ENCODE assay signal across 25 mouse cellular contexts in the genomic region with DNA sequence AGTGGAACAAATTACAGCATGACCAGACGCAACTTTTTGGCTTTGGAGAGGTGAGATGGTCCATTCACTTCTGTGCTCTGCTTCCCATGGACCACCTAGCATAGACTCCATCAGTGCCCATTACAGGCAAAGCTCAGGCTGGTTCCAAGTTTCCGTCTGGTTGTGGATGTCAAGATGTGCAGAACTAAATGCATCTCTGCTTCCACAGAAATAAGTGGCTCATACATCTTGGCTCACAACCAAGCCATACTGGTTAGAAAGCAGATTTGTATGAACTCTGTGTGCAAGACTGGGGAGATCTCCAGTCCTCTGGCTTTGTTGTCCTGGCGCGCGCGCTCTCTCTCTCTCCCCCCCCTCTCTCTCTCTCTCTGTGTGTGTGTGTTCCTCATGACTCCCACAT.
DNase-seq lines count a peak whose midpoint lies in the region; ATAC-seq and TF ChIP-seq lines count a peak whose summit lies in the region.
"Had no signal": no experiment of that assay in that cellular context is flagged by ENCODE, and none has a peak within 500 bp of the region (broad histone marks: within the 10 kb centered on the region; RNA-seq: fewer than 3 reads in every experiment).

No protein-coding gene starts in this region.

- H3K4me2 ChIP-seq in embryonic facial prominence, embryonic 14.5 days (ENCODE audit: low read depth, low read length) = no peak overlapping the region
- no peak overlapping the region for H3K4me2 ChIP-seq in hindbrain, postnatal 0 days (ENCODE audit: low read depth, low read length)
- H3K4me2 ChIP-seq in hindbrain, embryonic 16.5 days (ENCODE audit: low read length) = no peak overlapping the region
- H3K4me2 ChIP-seq in midbrain, embryonic 11.5 days = no peak overlapping the region
- H3K4me2 ChIP-seq in midbrain, embryonic 13.5 days (replicated peaks) = no peak overlapping the region
- H3K4me2 ChIP-seq: embryonic facial prominence, embryonic 13.5 days; heart, embryonic 12.5 days; heart, embryonic 15.5 days; hindbrain, embryonic 13.5 days had no signal

- no peak for TF ChIP-seq POLR2A in brain, embryonic 14.5 days (IDR thresholded peaks at IDR 0.05; ENCODE audit: borderline replicate concordance, extremely low read depth, insufficient read depth, insufficient read length, poor library complexity, severe bottlenecking)

- no peaks in the 10 kb centered on the region for H3K36me3 ChIP-seq in embryonic facial prominence, embryonic 14.5 days (ENCODE audit: control insufficient read depth, insufficient read depth, low read length)
- no peaks in the 10 kb centered on the region for H3K36me3 ChIP-seq in embryonic facial prominence, embryonic 10.5 days (replicated peaks)
- H3K36me3 ChIP-seq in hindbrain, postnatal 0 days (ENCODE audit: insufficient read depth, low read length) = no peaks in the 10 kb centered on the region
- H3K36me3 ChIP-seq in hindbrain, embryonic 16.5 days (ENCODE audit: control insufficient read depth, insufficient read depth, low read length) = no peaks in the 10 kb centered on the region
- no peaks in the 10 kb centered on the region for H3K36me3 ChIP-seq in midbrain, embryonic 11.5 days (ENCODE audit: control insufficient read depth, insufficient read depth, low read length)
- no peaks in the 10 kb centered on the region for H3K36me3 ChIP-seq in midbrain, embryonic 13.5 days
- H3K36me3 ChIP-seq: embryonic facial prominence, embryonic 13.5 days; forebrain, embryonic 10.5 days; heart, embryonic 12.5 days; heart, embryonic 15.5 days; hindbrain, embryonic 10.5 days; hindbrain, embryonic 13.5 days had no signal

- no peaks in the 10 kb centered on the region for H3K9me3 ChIP-seq in embryonic facial prominence, embryonic 14.5 days (ENCODE audit: control insufficient read depth, low read length)
- no peaks in the 10 kb centered on the region for H3K9me3 ChIP-seq in embryonic facial prominence, embryonic 10.5 days
- H3K9me3 ChIP-seq in hindbrain, postnatal 0 days (ENCODE audit: low read length) = no peaks in the 10 kb centered on the region
- H3K9me3 ChIP-seq in hindbrain, embryonic 16.5 days (ENCODE audit: control insufficient read depth, low read length) = no peaks in the 10 kb centered on the region
- H3K9me3 ChIP-seq in midbrain, embryonic 11.5 days (ENCODE audit: control insufficient read depth, low read length) = no peaks in the 10 kb centered on the region
- H3K9me3 ChIP-seq in midbrain, embryonic 13.5 days = no peaks in the 10 kb centered on the region
- H3K9me3 ChIP-seq: embryonic facial prominence, embryonic 13.5 days; forebrain, embryonic 10.5 days; heart, embryonic 12.5 days; heart, embryonic 15.5 days; hindbrain, embryonic 10.5 days; hindbrain, embryonic 13.5 days had no signal

- H3K27ac ChIP-seq in embryonic facial prominence, embryonic 14.5 days (replicated peaks; ENCODE audit: low read depth, low read length) = no peak overlapping the region
- no peak overlapping the region for H3K27ac ChIP-seq in embryonic facial prominence, embryonic 10.5 days (replicated peaks)
- no peak overlapping the region for H3K27ac ChIP-seq in hindbrain, postnatal 0 days
- no peak overlapping the region for H3K27ac ChIP-seq in hindbrain, embryonic 16.5 days (ENCODE audit: low read depth, low read length)
- no peak overlapping the region for H3K27ac ChIP-seq in midbrain, embryonic 11.5 days (ENCODE audit: low read depth, low read length)
- H3K27ac ChIP-seq in midbrain, embryonic 13.5 days = no peak overlapping the region
- H3K27ac ChIP-seq: embryonic facial prominence, embryonic 13.5 days; forebrain, embryonic 10.5 days; gastrocnemius, adult 2 months; heart, embryonic 15.5 days; hindbrain, embryonic 10.5 days; hindbrain, embryonic 13.5 days had no signal

- ATAC-seq in embryonic facial prominence, embryonic 14.5 days (ENCODE audit: low read depth) = no peak
- ATAC-seq in hindbrain, postnatal 0 days = no peak
- ATAC-seq in hindbrain, embryonic 16.5 days = no peak
- ATAC-seq in midbrain, embryonic 11.5 days (ENCODE audit: low FRiP score) = no peak
- no peak for ATAC-seq in midbrain, embryonic 13.5 days
- ATAC-seq: CD4-positive, CD25-positive, alpha-beta regulatory T cell, adult 4 months; forebrain, embryonic 14.5 days; intestine, postnatal 0 days had no signal

- peak; percentile 65 for DNase-seq in embryonic facial prominence, embryonic 14.5 days (ENCODE audit: low spot score)
- DNase-seq in embryonic facial prominence, embryonic 10.5 days (ENCODE audit: low spot score) = no peak
- peak; percentile 71 for DNase-seq in hindbrain, postnatal 0 days (ENCODE audit: low spot score)
- DNase-seq in midbrain, embryonic 11.5 days (ENCODE audit: low spot score, missing footprints) = peak; percentile 47
- peak; percentile 35 for DNase-seq in brain, embryonic 14.5 days (ENCODE audit: low read depth)
- DNase-seq in kidney, postnatal 4 days = no peak
- DNase-seq: adrenal gland, adult 2 months; adrenal gland, postnatal 14 days; cerebellum, adult 2 months; cerebellum, postnatal 25 days; gastrocnemius, adult 2 months; gastrocnemius, postnatal 14 days; heart, postnatal 10 days; heart, postnatal 36 days had no signal

- no peaks in the 10 kb centered on the region for H3K27me3 ChIP-seq in embryonic facial prominence, embryonic 14.5 days (replicated peaks; ENCODE audit: control insufficient read depth, insufficient read depth, low read length)
- H3K27me3 ChIP-seq in embryonic facial prominence, embryonic 10.5 days (replicated peaks; ENCODE audit: low read depth, poor library complexity, severe bottlenecking) = no peaks in the 10 kb centered on the region
- no peaks in the 10 kb centered on the region for H3K27me3 ChIP-seq in hindbrain, postnatal 0 days (ENCODE audit: insufficient read depth, low read length)
- H3K27me3 ChIP-seq in hindbrain, embryonic 16.5 days (replicated peaks; ENCODE audit: control insufficient read depth, insufficient read depth, low read length) = no peaks in the 10 kb centered on the region
- no peaks in the 10 kb centered on the region for H3K27me3 ChIP-seq in midbrain, embryonic 11.5 days (ENCODE audit: control insufficient read depth, insufficient read depth, low read length)
- H3K27me3 ChIP-seq in midbrain, embryonic 13.5 days = no peaks in the 10 kb centered on the region
- H3K27me3 ChIP-seq: embryonic facial prominence, embryonic 13.5 days; heart, embryonic 12.5 days; heart, embryonic 15.5 days; hindbrain, embryonic 13.5 days had no signal

- H3K4me3 ChIP-seq in embryonic facial prominence, embryonic 14.5 days (ENCODE audit: low read depth, low read length) = no peak overlapping the region
- no peak overlapping the region for H3K4me3 ChIP-seq in embryonic facial prominence, embryonic 10.5 days
- no peak overlapping the region for H3K4me3 ChIP-seq in hindbrain, postnatal 0 days (ENCODE audit: low read length)
- no peak overlapping the region for H3K4me3 ChIP-seq in hindbrain, embryonic 16.5 days (ENCODE audit: low read length)
- H3K4me3 ChIP-seq in midbrain, embryonic 11.5 days (ENCODE audit: low read depth, low read length) = no peak overlapping the region
- H3K4me3 ChIP-seq in midbrain, embryonic 13.5 days (replicated peaks) = no peak overlapping the region
- H3K4me3 ChIP-seq: embryonic facial prominence, embryonic 13.5 days; forebrain, embryonic 10.5 days; gastrocnemius, adult 2 months; heart, embryonic 12.5 days; heart, embryonic 15.5 days; hindbrain, embryonic 10.5 days; hindbrain, embryonic 13.5 days had no signal

- 88% methylated on average over 6 of the region's 6 CpGs for WGBS in embryonic facial prominence, embryonic 14.5 days
- 95% methylated on average over 6 of the region's 6 CpGs for WGBS in embryonic facial prominence, embryonic 10.5 days
- WGBS in hindbrain, postnatal 0 days = 70% methylated on average over 6 of the region's 6 CpGs
- WGBS in hindbrain, embryonic 16.5 days = 82% methylated on average over 6 of the region's 6 CpGs
- WGBS in midbrain, embryonic 11.5 days = 95% methylated on average over 6 of the region's 6 CpGs
- 94% methylated on average over 6 of the region's 6 CpGs for WGBS in midbrain, embryonic 13.5 days

- no peaks in the 10 kb centered on the region for H3K4me1 ChIP-seq in embryonic facial prominence, embryonic 14.5 days (ENCODE audit: control insufficient read depth, insufficient read depth, low read length)
- H3K4me1 ChIP-seq in embryonic facial prominence, embryonic 10.5 days = no peaks in the 10 kb centered on the region
- peaks cover 8% of the 10 kb centered on the region; the same call in 1 of the 2 replicates for H3K4me1 ChIP-seq in hindbrain, postnatal 0 days (ENCODE audit: insufficient read depth, low read length)
- H3K4me1 ChIP-seq in hindbrain, embryonic 16.5 days (ENCODE audit: control insufficient read depth, insufficient read depth, low read depth, low read length) = no peaks in the 10 kb centered on the region; the same call in 1 of the 2 replicates
- no peaks in the 10 kb centered on the region for H3K4me1 ChIP-seq in midbrain, embryonic 11.5 days (ENCODE audit: control insufficient read depth, insufficient read depth, low read length)
- no peaks in the 10 kb centered on the region for H3K4me1 ChIP-seq in midbrain, embryonic 13.5 days (replicated peaks)
- H3K4me1 ChIP-seq: embryonic facial prominence, embryonic 13.5 days; forebrain, embryonic 10.5 days; heart, embryonic 12.5 days; heart, embryonic 15.5 days; hindbrain, embryonic 13.5 days had no signal

- no peak overlapping the region for H3K9ac ChIP-seq in embryonic facial prominence, embryonic 14.5 days (ENCODE audit: low read depth, low read length)
- no peak overlapping the region for H3K9ac ChIP-seq in hindbrain, postnatal 0 days (replicated peaks; ENCODE audit: low read length)
- no peak overlapping the region for H3K9ac ChIP-seq in hindbrain, embryonic 16.5 days (ENCODE audit: low read depth, low read length)
- no peak overlapping the region for H3K9ac ChIP-seq in midbrain, embryonic 11.5 days (ENCODE audit: low read length)
- H3K9ac ChIP-seq in midbrain, embryonic 13.5 days (replicated peaks) = no peak overlapping the region
- H3K9ac ChIP-seq: embryonic facial prominence, embryonic 13.5 days; heart, embryonic 12.5 days; heart, embryonic 15.5 days; hindbrain, embryonic 13.5 days had no signal

- no peak for TF ChIP-seq CTCF in hindbrain, postnatal 0 days (IDR thresholded peaks at IDR 0.05; ENCODE audit: low read depth)
- no peak for TF ChIP-seq CTCF in brain, embryonic 14.5 days (IDR thresholded peaks at IDR 0.05; ENCODE audit: borderline replicate concordance, extremely low read depth, insufficient read depth, insufficient read length)

Comparison
In these comparisons a context has a peak if more than half of its experiments do, and no peak if none do; other contexts are left out.
1. DNase-seq: peak in embryonic facial prominence, embryonic 14.5 days (single experiment), hindbrain, postnatal 0 days (single experiment), midbrain, embryonic 11.5 days (single experiment) and brain, embryonic 14.5 days (single experiment); none in embryonic facial prominence, embryonic 10.5 days (single experiment) and kidney, postnatal 4 days (0 of 2).